Mouse (Mus musculus) cerebral cortex, adult 2 months (tissue): ENCODE data around the gene Thtpa.

Experiments
- WGBS: fragments of 180-500 bp; shearing (Covaris S2); methylation state at CpG from one replicate; pipeline ENCODE4 v1.1.7; 2018; 5-methylcytosine and 5-hydroxymethylcytosine counted together

The Thtpa gene

GRCm38 (mm10) chr14:55105836-55106809 lies 11.5 kb downstream of the Thtpa start, which contains the start of gene Ap1g2:
Ap1g2 (minus strand) TSS chr14:55106593.
- WGBS = under 1% methylated on average over 39 of the region's 39 CpGs

- 64% methylated on average over 8 of the region's 8 CpGs for WGBS
Observed at GRCm38 (mm10) chr14:55106990-55107389, 12.4 kb downstream of the Thtpa start.

GRCm38 (mm10) chr14:55108202-55108870 lies 13.8 kb downstream of the Thtpa start:
- 29% methylated on average over 9 of the region's 9 CpGs for WGBS

GRCm38 (mm10) chr14:55109048-55109873 lies 14.7 kb downstream of the Thtpa start:
- 18% methylated on average over 21 of the region's 21 CpGs for WGBS

- WGBS = 33% methylated on average over 9 of the region's 9 CpGs
Observed at GRCm38 (mm10) chr14:55110076-55110475, 15.5 kb downstream of the Thtpa start.

GRCm38 (mm10) chr14:55111720-55112119 lies 17.1 kb downstream of the Thtpa start:
- WGBS = 34% methylated on average over 2 of the region's 2 CpGs

- WGBS = 62% methylated on average over 51 of the region's 51 CpGs
Observed at GRCm38 (mm10) chr14:55113351-55113974, 18.9 kb downstream of the Thtpa start.

GRCm38 (mm10) chr14:55113975-55114645 lies 19.5 kb downstream of the Thtpa start:
- WGBS = 8% methylated on average over 26 of the region's 26 CpGs

GRCm38 (mm10) chr14:55114759-55115701 lies 20.4 kb downstream of the Thtpa start:
- WGBS = under 1% methylated on average over 78 of the region's 78 CpGs

GRCm38 (mm10) chr14:55115846-55116245 lies 21.3 kb downstream of the Thtpa start:
- 0% methylated on average over 8 of the region's 8 CpGs for WGBS

- WGBS = 7% methylated on average over 21 of the region's 21 CpGs
Observed at GRCm38 (mm10) chr14:55116425-55117200, 22.0 kb downstream of the Thtpa start, which contains the start of gene Jph4. Jph4 (minus strand) TSS chr14:55116935.

GRCm38 (mm10) chr14:55118852-55119251 lies 24.3 kb downstream of the Thtpa start:
- 39% methylated on average over 4 of the region's 4 CpGs for WGBS

GRCm38 (mm10) chr14:55119421-55120134 lies 25.0 kb downstream of the Thtpa start:
- 70% methylated on average over 4 of the region's 4 CpGs for WGBS

GRCm38 (mm10) chr14:55121947-55122346 lies 27.4 kb downstream of the Thtpa start:
- 5% methylated on average over 5 of the region's 5 CpGs for WGBS

GRCm38 (mm10) chr14:55122359-55122758 lies 27.8 kb downstream of the Thtpa start:
- WGBS = 39% methylated on average over 8 of the region's 8 CpGs

- WGBS = 74% methylated on average over 5 of the region's 5 CpGs
Observed at GRCm38 (mm10) chr14:55125711-55126110, 31.1 kb downstream of the Thtpa start.

GRCm38 (mm10) chr14:55126521-55126920 lies 31.9 kb downstream of the Thtpa start:
- WGBS = 55% methylated on average over 7 of the region's 7 CpGs

- 76% methylated on average over 8 of the region's 8 CpGs for WGBS
Observed at GRCm38 (mm10) chr14:55135676-55136075, 41.1 kb downstream of the Thtpa start.
